Comparison of ENCODE assay signal across 16 mouse cellular contexts in the genomic region with DNA sequence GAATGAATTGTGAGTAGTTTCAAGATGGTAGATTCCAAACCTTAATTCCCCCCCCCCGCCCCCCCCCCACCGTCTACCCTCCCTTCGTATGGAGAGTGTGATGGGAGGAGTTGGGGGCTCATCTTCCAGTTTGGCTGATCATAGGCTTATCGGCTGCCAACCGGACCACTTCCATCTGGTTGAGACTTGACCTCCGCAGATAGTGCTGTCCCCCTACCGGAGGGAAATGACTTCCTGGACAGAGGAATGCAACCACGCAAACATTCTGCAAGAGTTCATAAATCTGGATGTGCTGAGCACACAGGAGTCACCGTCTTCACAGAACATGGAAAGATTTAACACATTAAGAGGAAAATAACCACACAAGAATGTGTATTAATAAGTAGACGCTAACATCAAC.
A peak's percentile ranks its signal among the peaks of the same experiment; 100 is the strongest.
DNase-seq lines count a peak whose midpoint lies in the region; ATAC-seq lines count a peak whose summit lies in the region.
"Had no signal": no experiment of that assay in that cellular context is flagged by ENCODE, and none has a peak within 500 bp of the region (broad histone marks: within the 10 kb centered on the region; RNA-seq: fewer than 3 reads in every experiment).

No protein-coding gene starts in this region.

- 44% methylated on average over 10 of the region's 10 CpGs for WGBS in heart, embryonic 10.5 days
- WGBS in lung, embryonic 16.5 days: 10% methylated on average over 10 of the region's 10 CpGs

- 0 out of 2 replicates have a peak overlapping the region, but pooled peaks have one; percentile 36 for H3K27ac ChIP-seq in heart, embryonic 10.5 days
- no peak overlapping the region for H3K27ac ChIP-seq in lung, embryonic 16.5 days (ENCODE audit: low read length)
- H3K27ac ChIP-seq: left cerebral cortex, adult 2 months; limb, embryonic 13.5 days; liver, embryonic 15.5 days; neural tube, embryonic 15.5 days had no signal

- H3K4me1 ChIP-seq in heart, embryonic 10.5 days: peaks cover 18% of the 10 kb centered on the region
- no peaks in the 10 kb centered on the region; the same call in 1 of the 2 replicates for H3K4me1 ChIP-seq in lung, embryonic 16.5 days (replicated peaks; ENCODE audit: control insufficient read depth, insufficient read depth, low read length)
- H3K4me1 ChIP-seq: liver, embryonic 15.5 days had no signal

- no peaks in the 10 kb centered on the region for H3K9me3 ChIP-seq in heart, embryonic 10.5 days
- H3K9me3 ChIP-seq in lung, embryonic 16.5 days (ENCODE audit: control insufficient read depth, low read length): no peaks in the 10 kb centered on the region
- H3K9me3 ChIP-seq: limb, embryonic 13.5 days; liver, embryonic 15.5 days; neural tube, embryonic 15.5 days had no signal

- no peaks in the 10 kb centered on the region; the same call in 1 of the 2 replicates for H3K27me3 ChIP-seq in heart, embryonic 10.5 days (ENCODE audit: insufficient read depth, poor library complexity, severe bottlenecking)
- no peaks in the 10 kb centered on the region for H3K27me3 ChIP-seq in lung, embryonic 16.5 days (ENCODE audit: control insufficient read depth, insufficient read depth, low read depth, low read length)
- H3K27me3 ChIP-seq: limb, embryonic 13.5 days; liver, embryonic 15.5 days; neural tube, embryonic 15.5 days; Patski had no signal

- no peak for DNase-seq in heart, embryonic 10.5 days (ENCODE audit: low spot score)
- DNase-seq in heart, adult 11 months: no peak
- DNase-seq in lung, adult 18-20 months: no peak
- DNase-seq in kidney, postnatal 10 days: peak; percentile 54
- DNase-seq in yolk sac, embryonic 10.5 days (ENCODE audit: low spot score): peak; percentile 30
- no peak for DNase-seq in neural tube, embryonic 10.5 days (ENCODE audit: extremely low spot score, low spot score)
- DNase-seq in spleen, postnatal 4 days (ENCODE audit: low spot score in 2 of 2): no peak
- DNase-seq: B cell, adult 2 months; cerebellum, adult 18-20 months; thymus, postnatal 36 days had no signal

- peak overlapping the region; percentile 23; the same call in 1 of the 2 replicates for H3K4me2 ChIP-seq in lung, embryonic 16.5 days (ENCODE audit: low read depth, low read length)
- H3K4me2 ChIP-seq: limb, embryonic 13.5 days; liver, embryonic 15.5 days; neural tube, embryonic 15.5 days had no signal

- no peaks in the 10 kb centered on the region for H3K36me3 ChIP-seq in heart, embryonic 10.5 days
- H3K36me3 ChIP-seq in lung, embryonic 16.5 days (ENCODE audit: control insufficient read depth, insufficient read depth, low read length): no peaks in the 10 kb centered on the region
- H3K36me3 ChIP-seq: limb, embryonic 13.5 days; liver, embryonic 15.5 days; neural tube, embryonic 15.5 days had no signal

- no peak overlapping the region for H3K4me3 ChIP-seq in heart, embryonic 10.5 days
- no peak overlapping the region for H3K4me3 ChIP-seq in lung, embryonic 16.5 days (ENCODE audit: low read length)
- H3K4me3 ChIP-seq: left cerebral cortex, adult 2 months; limb, embryonic 13.5 days; liver, embryonic 15.5 days; neural tube, embryonic 15.5 days had no signal

- H3K9ac ChIP-seq in lung, embryonic 16.5 days (ENCODE audit: low read length): no peak overlapping the region
- H3K9ac ChIP-seq: limb, embryonic 13.5 days; liver, embryonic 15.5 days; neural tube, embryonic 15.5 days had no signal

- peak; percentile 65; the same call in 1 of the 2 replicates for ATAC-seq in lung, embryonic 16.5 days (ENCODE audit: low read depth)
- ATAC-seq: Patski had no signal

Comparison
In these comparisons a context has a peak if more than half of its experiments do, and no peak if none do; other contexts are left out.
1. DNase-seq: peak in kidney, postnatal 10 days (single experiment) and yolk sac, embryonic 10.5 days (single experiment); none in heart, embryonic 10.5 days (single experiment), heart, adult 11 months (single experiment), lung, adult 18-20 months (0 of 2), neural tube, embryonic 10.5 days (single experiment) and spleen, postnatal 4 days (0 of 2).